Mouse (Mus musculus) layer of hippocampus, postnatal 36 days (tissue): ENCODE results near the gene Tmem185b. TPM values are rescaled to one million over a fixed set of nuclear protein-coding genes. Genes with fewer than 3 reads are reported as not detected.
A peak's percentile ranks its signal among the peaks of the same experiment; 100 is the strongest.

Experiments
- DNase-seq, 2 experiments: peaks; one replicate each; pipeline ENCODE4 v3.0.0; 2022
- total RNA-seq, 2 experiments: library from RNA; stranded (reverse); gene quantifications; 2 replicates each; pipeline ENCODE4 v1.2.3; 2021

Gene Tmem185b
- total RNA-seq, 2 experiments from 2014 or later = 18.0 to 20.2 TPM

GRCm38 (mm10) chr1:119540836-119541557, 15.0 kb downstream of the Tmem185b start:
- no peak for DNase-seq

GRCm38 (mm10) chr1:119541570-119541969, 15.6 kb downstream of the Tmem185b start:
- no peak for DNase-seq

GRCm38 (mm10) chr1:119543316-119543715, 17.4 kb downstream of the Tmem185b start:
- DNase-seq = no peak

- DNase-seq = no peak
Measured at GRCm38 (mm10) chr1:119544611-119545155, 18.7 kb downstream of the Tmem185b start.

GRCm38 (mm10) chr1:119545164-119545563, 19.2 kb downstream of the Tmem185b start:
- no peak for DNase-seq

GRCm38 (mm10) chr1:119545671-119546070, 19.7 kb downstream of the Tmem185b start:
- DNase-seq = no peak

- no peak for DNase-seq
Measured at GRCm38 (mm10) chr1:119546490-119546889, 20.5 kb downstream of the Tmem185b start.

- peak; percentile 60 to 71 for DNase-seq
Measured at GRCm38 (mm10) chr1:119548668-119549326, 22.8 kb downstream of the Tmem185b start.

- no peak for DNase-seq
Measured at GRCm38 (mm10) chr1:119549327-119549689, 23.3 kb downstream of the Tmem185b start.

- no peak for DNase-seq
Measured at GRCm38 (mm10) chr1:119550064-119550463, 24.1 kb downstream of the Tmem185b start.

GRCm38 (mm10) chr1:119551651-119552050, 25.7 kb downstream of the Tmem185b start:
- no peak for DNase-seq

- no peak for DNase-seq
Measured at GRCm38 (mm10) chr1:119555651-119556050, 29.7 kb downstream of the Tmem185b start.

GRCm38 (mm10) chr1:119557641-119558395, 31.9 kb downstream of the Tmem185b start:
- no peak for DNase-seq

GRCm38 (mm10) chr1:119565531-119565930, 39.6 kb downstream of the Tmem185b start:
- DNase-seq = no peak

GRCm38 (mm10) chr1:119570134-119570533, 44.2 kb downstream of the Tmem185b start:
- DNase-seq = no peak

Other genes starting within 250 kb of the Tmem185b start
- 1 to 10 TPM; 6.0 to 7.6 TPM for gene Inhbb, start 103.9 kb upstream of the Tmem185b start, total RNA-seq
- 10 to 100 TPM; 23.3 to 23.7 TPM for gene Ralb, start 21.4 kb upstream of the Tmem185b start, total RNA-seq
- gene Epb41l5, start 122.8 kb downstream of the Tmem185b start, total RNA-seq = 1 to 10 TPM; 6.4 to 6.8 TPM